Mouse (Mus musculus) retina, postnatal 7 days (tissue): ENCODE measurements around the gene Nav2.

Experiments
- DNase-seq: peaks from one replicate; pipeline ENCODE4 v3.0.0-alpha.2; 2012; ENCODE audit warnings: low read depth, low spot score

Gene Nav2

DNA sequence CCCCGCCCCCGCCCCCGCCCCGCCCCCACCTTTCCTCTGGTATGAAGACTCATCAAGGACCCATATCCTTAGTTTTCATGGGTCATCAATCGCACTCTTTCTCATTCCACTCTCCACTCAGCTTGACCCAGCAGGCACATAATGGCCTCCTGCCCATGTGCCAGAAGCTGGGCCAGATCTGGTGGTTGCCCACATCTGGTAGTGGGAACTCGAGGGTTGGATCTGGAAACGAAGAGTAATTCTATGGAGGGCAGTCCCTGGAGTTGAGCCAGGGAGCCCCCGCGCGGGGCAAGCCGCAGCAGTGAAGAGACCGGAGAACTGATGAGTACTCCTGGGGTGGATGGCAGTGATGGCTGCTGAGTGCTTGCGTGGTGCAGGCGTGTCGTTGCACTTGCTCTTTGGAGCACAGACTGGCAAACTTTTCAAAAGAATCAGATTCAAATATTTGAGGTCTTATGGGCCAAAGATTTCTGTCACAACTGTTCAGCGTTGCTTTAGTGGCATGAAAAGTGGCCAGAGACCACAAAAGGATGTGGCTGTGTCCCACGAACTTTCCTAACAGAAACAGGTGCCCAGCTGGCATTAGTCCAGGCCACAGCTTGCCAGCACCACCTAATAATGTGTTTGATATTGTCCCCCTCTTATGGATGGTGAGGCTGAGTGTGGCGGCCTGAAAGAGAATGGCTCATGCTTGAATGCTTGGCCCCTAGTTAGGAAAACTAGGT, 449.1 kb downstream of the Nav2 start:
- DNase-seq, result no peak

GRCm38 (mm10) chr7:49359120-49359519, 450.6 kb downstream of the Nav2 start:
- no peak for DNase-seq

- no peak for DNase-seq
Measured at GRCm38 (mm10) chr7:49360597-49360996, 452.1 kb downstream of the Nav2 start.

GRCm38 (mm10) chr7:49361465-49362090, 453.1 kb downstream of the Nav2 start:
- DNase-seq, result no peak

GRCm38 (mm10) chr7:49364486-49365162, 456.1 kb downstream of the Nav2 start:
- no peak for DNase-seq

- DNase-seq, result no peak
Measured at GRCm38 (mm10) chr7:49368590-49368989, 460.1 kb downstream of the Nav2 start.

- DNase-seq, result no peak
Measured at GRCm38 (mm10) chr7:49369006-49369405, 460.5 kb downstream of the Nav2 start.

DNA sequence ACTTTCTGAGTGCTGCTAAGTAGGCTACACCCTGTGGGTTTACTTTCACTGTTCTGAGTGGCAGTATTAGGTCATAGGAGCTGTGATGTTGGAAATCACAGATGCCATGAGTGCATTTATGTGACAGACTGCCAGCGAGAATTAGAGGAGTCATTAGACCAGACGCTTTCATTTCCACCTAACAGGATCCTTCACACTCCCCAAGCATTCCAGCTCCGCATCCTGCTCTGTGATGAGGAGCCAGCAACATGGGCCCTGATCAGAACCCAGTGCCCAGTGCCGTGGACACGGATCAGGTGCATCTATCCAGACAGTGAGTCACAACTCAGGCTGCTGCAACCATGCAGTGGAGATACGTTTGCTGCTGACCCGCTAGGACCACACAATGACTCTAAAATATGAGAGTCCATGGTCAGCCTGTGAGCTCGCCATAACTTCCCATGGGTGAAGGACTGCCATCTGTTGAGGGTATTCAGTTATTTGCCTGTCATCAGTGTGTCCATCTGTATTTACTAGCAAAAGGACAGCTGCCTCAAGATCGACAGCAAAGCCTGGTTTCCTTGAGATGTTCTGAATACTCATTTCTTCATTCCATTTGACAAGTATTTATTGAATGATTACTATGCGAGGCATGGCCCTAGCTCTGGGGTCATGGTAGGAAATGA, 461.4 kb downstream of the Nav2 start:
- DNase-seq, result no peak

- DNase-seq, result no peak
Measured at GRCm38 (mm10) chr7:49371345-49371744, 462.8 kb downstream of the Nav2 start.

DNA sequence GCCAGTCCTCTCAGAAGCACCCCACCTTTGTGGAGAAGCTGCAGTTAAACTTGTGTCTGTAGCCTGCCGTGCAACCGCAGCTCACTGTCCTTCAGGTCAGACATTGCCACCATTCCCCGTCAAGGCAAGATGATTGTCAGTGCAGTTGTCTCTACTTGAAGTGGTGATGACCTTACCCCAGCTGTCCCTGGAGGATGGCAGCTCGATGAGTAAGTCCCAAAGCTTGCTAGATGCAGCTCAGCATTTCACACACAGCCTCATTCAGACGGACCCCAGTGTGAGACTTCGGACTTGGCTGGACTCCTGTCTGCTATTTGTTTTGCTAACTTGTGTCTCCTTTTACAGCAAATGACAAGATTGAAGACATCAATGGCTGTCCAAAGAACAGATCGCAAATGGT, 463.5 kb downstream of the Nav2 start:
- DNase-seq, result no peak

DNA sequence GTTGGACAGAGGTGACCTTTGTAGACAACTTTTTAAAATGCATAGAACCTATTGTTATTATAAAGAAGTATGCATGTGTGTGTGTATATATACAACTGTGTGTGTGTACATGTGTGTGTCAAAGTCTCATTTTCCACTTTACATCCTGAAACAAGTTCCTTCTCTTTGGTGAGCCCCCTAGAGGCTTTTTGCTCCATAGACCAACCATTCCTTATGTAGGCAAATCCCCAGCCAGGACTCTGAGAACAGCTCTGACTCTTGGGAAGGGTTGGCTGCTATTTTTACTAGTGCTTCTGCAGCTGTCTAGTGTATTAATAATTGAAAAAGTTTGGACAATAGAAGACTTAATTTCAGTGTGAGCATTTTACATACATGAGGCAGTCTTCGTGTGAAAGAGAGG, 464.7 kb downstream of the Nav2 start:
- no peak for DNase-seq

- no peak for DNase-seq
Measured at GRCm38 (mm10) chr7:49373661-49374060, 465.1 kb downstream of the Nav2 start.

DNA sequence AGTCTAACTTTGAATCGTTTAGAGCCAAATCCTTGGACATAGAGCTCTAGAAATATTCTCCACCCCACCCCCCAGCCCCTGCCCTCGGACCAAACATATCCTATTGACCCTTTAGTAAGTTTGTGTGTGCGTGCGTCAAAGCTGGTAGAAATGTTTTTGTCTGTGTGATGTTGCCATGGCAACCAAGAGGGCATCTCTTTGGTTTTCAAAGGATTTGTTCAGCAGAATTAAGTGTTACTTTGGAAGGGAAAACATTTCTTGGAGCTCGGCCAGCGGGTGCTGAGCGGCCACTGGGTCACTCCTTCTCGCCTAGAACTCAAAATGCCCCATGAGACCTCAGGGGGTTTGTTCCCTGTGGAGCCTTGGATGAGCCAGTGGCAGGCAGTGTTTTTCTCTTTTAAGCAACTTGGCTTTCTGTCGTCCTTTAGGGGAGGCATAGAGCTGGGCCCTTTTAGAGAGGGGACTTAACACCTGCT, 467.0 kb downstream of the Nav2 start:
- DNase-seq, result peak; percentile 14

- no peak for DNase-seq
Measured at GRCm38 (mm10) chr7:49378608-49379007, 470.1 kb downstream of the Nav2 start.

- DNase-seq, result no peak
Measured at GRCm38 (mm10) chr7:49380940-49381339, 472.4 kb downstream of the Nav2 start.

DNA sequence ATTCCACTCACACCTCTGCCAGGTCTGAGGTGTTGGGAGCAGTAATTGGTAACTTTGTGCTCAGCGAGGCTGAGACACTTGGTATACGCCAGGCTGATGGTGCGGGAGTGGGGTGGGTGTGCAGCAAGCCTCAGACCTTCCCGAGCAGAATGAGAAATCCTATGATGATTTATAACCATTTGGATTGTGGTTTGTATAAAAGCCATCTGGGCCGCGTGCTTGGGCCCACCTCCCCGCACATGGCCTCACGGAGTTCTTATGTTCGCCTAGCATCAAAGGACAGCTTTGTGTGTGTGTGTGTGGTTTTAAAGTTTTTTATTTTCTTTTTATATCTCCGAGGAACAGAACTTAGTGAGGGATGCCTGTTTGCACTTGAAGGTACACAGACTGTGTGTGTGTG, 474.4 kb downstream of the Nav2 start:
- no peak for DNase-seq

GRCm38 (mm10) chr7:49388137-49388536, 479.6 kb downstream of the Nav2 start:
- no peak for DNase-seq

DNA sequence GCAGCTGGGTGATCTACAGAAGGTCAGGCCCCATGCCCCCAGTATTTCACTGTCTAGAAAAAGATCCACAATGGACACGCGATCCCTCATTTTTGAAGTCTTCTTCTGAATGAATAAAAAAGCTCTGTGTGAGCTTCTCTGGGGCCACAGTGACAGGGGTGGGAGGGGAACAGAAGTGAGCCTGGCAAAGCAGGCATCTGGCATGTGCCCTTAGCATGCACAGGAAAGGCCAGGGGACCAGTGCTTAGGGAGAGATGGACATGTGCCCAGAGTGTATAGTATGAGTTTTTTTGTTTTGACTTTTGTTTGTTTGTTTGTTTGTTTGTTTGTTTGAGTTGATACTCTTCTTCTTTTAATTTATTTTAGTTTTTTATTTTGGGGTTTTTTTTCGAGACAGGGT, 481.8 kb downstream of the Nav2 start:
- no peak for DNase-seq

GRCm38 (mm10) chr7:49390829-49391228, 482.3 kb downstream of the Nav2 start:
- no peak for DNase-seq

- no peak for DNase-seq
Measured at GRCm38 (mm10) chr7:49392180-49392579, 483.7 kb downstream of the Nav2 start.

DNA sequence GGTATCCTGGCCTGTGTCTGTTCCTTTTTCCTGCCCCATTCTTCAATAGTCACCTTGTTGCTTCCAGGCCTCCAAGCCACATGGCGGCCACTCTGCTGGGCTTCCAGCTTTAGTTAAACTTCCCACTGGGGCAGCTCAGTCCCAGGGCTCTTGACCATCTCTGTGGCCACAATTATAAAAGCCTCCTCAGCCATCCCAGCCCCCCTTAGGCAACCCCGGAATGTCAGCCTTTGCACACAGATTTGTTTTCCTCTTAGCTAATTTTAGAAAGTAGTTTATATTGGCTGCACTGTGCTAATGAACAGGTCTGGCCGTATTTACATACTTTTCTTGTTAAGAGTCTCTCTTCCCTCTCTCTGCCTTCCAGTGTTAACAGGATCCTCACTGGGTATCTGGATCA, 484.3 kb downstream of the Nav2 start:
- no peak for DNase-seq

GRCm38 (mm10) chr7:49393857-49394256, 485.3 kb downstream of the Nav2 start:
- no peak for DNase-seq
